Mouse (Mus musculus) forebrain, postnatal 0 days (tissue): ENCODE data around the gene Lmnb2. TPM values are rescaled to one million over a fixed set of nuclear protein-coding genes. Genes with fewer than 3 reads are reported as not detected.

Experiments
- ATAC-seq: fragments of 200-750 bp; cut with Nextera tagmentation; 2 replicates; pipeline ENCODE4 v1.8.0; 2017; ENCODE audit warnings: mild to moderate bottlenecking, moderate library complexity
- DNase-seq: peaks from one replicate; pipeline ENCODE4 v3.0.0-alpha.2; 2015
- H3K27ac ChIP-seq: fragments of 300-500 bp; sonication (generic); 2 replicates; pipeline ENCODE4 v1.5.1; 2014; ENCODE audit warnings: low read depth, mild to moderate bottlenecking, antibody characterized with exemption, low read length, moderate library complexity, mixed read lengths
- H3K27me3 ChIP-seq: fragments of 300-500 bp; sonication (generic); 2 replicates; pipeline ENCODE4 v1.6.1; 2014; ENCODE audit warnings: mild to moderate bottlenecking, low read length, mixed read lengths; ENCODE audit not compliant: insufficient read depth
- H3K36me3 ChIP-seq: fragments of 300-500 bp; sonication (generic); 2 replicates; pipeline ENCODE4 v1.6.1; 2014; ENCODE audit warnings: mild to moderate bottlenecking, moderate library complexity; ENCODE audit not compliant: insufficient read depth
- H3K4me1 ChIP-seq: fragments of 300-500 bp; sonication (generic); 2 replicates; pipeline ENCODE4 v1.6.1; 2014; ENCODE audit warnings: antibody characterized with exemption; ENCODE audit not compliant: insufficient read depth
- H3K4me2 ChIP-seq: fragments of 300-500 bp; sonication (generic); 2 replicates; pipeline ENCODE4 v1.6.1; 2014; ENCODE audit warnings: low read depth, mild to moderate bottlenecking, moderate library complexity
- H3K4me3 ChIP-seq: fragments of 300-500 bp; sonication (generic); 2 replicates; pipeline ENCODE4 v1.5.1; 2014; ENCODE audit warnings: low read depth, low read length, mixed read lengths
- H3K9ac ChIP-seq: fragments of 300-500 bp; sonication (generic); 2 replicates; pipeline ENCODE4 v1.6.1; 2014; ENCODE audit warnings: mild to moderate bottlenecking
- H3K9me3 ChIP-seq: fragments of 300-500 bp; sonication (generic); 2 replicates; pipeline ENCODE4 v1.6.1; 2016; ENCODE audit warnings: low read length
- CTCF ChIP-seq: sonication (generic); IDR thresholded peaks from 2 replicates; pipeline ENCODE4 v1.5.1; 2016; ENCODE audit warnings: antibody characterized with exemption, control low read depth, low read depth
- WGBS: fragments of 180-500 bp; shearing (Covaris S2); extraction: QIAGEN DNeasy Blood & Tissue Kit; methylation state at CpG from one replicate; pipeline ENCODE4 v1.1.7; 2014; 5-methylcytosine and 5-hydroxymethylcytosine counted together
- polyA plus RNA-seq: library from polyadenylated mRNA; unstranded; fragments of >200 nt; fragmentation: Nextera tagmentation; extraction: Ambion mirVana; gene quantifications from 2 replicates; pipeline ENCODE4 v1.2.1, GENCODE M21; 2015
- total RNA-seq: library from RNA; depleted of rRNA; stranded (reverse); fragments of >200 nt; gene quantifications from 2 replicates; pipeline ENCODE4 v1.2.3, GENCODE M21; 2014

The Lmnb2 gene
- total and polyA plus RNA-seq, 2 experiments from 2014 or later = 24.5 to 46.1 TPM

GRCm38 (mm10) chr10:80954415-80954814 is 36.4 kb upstream of the Lmnb2 start:
- Histone ChIP-seq H3K4me2 (no peak overlapping the region), H3K4me3 (no peak overlapping the region), H3K4me1 (no peaks in the 10 kb centered on the region), H3K27me3 (no peaks in the 10 kb centered on the region), H3K9ac (no peak overlapping the region), H3K27ac (no peak overlapping the region), H3K36me3 (no peaks in the 10 kb centered on the region), H3K9me3 (no peaks in the 10 kb centered on the region)
- TF ChIP-seq CTCF = no peak
- 69% methylated on average over 13 of the region's 13 CpGs for WGBS
- DNase-seq (no peak), ATAC-seq (no peak)

DNA sequence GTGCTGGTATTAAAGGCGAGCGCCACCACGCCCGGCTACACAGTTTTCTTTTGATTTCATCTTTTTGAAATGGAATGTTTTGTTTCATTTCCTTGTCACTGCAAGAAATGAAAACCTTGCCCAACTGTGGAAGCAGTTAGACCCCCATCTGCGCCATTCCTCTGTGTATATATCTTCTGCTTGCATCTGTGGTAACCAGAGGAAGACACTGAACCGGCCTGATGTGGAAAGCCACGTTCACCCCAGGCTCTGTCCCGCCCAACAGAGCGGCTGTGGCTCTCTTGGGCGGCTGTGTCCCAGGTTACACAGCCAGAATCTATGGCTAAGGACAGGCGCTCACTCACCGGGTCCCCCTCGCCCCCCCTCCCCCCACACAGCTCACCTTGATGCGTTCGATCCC is 34.4 kb upstream of the Lmnb2 start:
- H3K4me2 ChIP-seq = no peak overlapping the region
- no peak overlapping the region for H3K27ac ChIP-seq
- no peaks in the 10 kb centered on the region for H3K4me1 ChIP-seq
- H3K9ac ChIP-seq = no peak overlapping the region
- no peaks in the 10 kb centered on the region for H3K36me3 ChIP-seq
- WGBS = 79% methylated on average over 15 of the region's 15 CpGs
- DNase-seq (no peak), ATAC-seq (no peak)
- no peaks in the 10 kb centered on the region for H3K27me3 ChIP-seq
- no peak for TF ChIP-seq CTCF
- H3K4me3 ChIP-seq = no peak overlapping the region
- H3K9me3 ChIP-seq = no peaks in the 10 kb centered on the region

DNA sequence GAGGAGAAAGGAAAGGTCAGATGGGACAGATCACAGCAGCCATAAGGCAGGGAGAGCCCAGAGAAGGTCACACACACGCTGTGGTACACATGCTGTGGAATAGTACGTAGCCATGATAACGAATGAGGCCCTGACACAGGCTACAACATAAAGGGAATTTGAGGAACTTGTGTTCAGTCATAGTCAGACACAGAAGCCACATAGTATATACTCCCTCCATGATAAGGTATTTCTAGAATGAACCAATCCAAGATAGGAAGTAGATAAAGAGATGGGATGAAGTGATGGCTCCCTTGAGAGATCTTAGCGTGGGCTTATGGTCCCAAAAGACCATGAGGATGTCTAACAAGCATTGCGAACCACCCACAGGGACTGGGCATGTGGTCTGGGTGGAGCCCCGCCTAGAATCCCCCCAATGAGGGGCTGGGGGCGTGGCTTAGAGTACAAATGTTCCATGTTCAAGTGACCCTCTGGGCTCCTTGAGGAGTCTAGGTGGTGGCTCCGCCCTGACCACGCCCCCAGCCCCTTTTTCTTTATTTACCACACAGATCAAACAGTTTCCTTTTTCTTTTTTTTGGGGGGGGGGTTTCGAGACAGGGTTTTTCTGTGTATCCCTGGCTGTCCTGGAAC is 33.8 kb upstream of the Lmnb2 start:
- no peaks in the 10 kb centered on the region for H3K9me3 ChIP-seq
- no peaks in the 10 kb centered on the region for H3K36me3 ChIP-seq
- 77% methylated on average over 10 of the region's 10 CpGs for WGBS
- ATAC-seq = no peak
- H3K4me2 ChIP-seq = no peak overlapping the region
- no peak overlapping the region for H3K9ac ChIP-seq
- DNase-seq = no peak
- H3K4me1 ChIP-seq = no peaks in the 10 kb centered on the region
- no peak overlapping the region for H3K4me3 ChIP-seq
- no peak for TF ChIP-seq CTCF
- H3K27ac ChIP-seq = no peak overlapping the region
- no peaks in the 10 kb centered on the region for H3K27me3 ChIP-seq

- H3K36me3 ChIP-seq = no peaks in the 10 kb centered on the region
- no peaks in the 10 kb centered on the region for H3K4me1 ChIP-seq
- TF ChIP-seq CTCF = no peak
- H3K9ac ChIP-seq = no peak overlapping the region
- no peaks in the 10 kb centered on the region for H3K27me3 ChIP-seq
- no peaks in the 10 kb centered on the region for H3K9me3 ChIP-seq
- no peak overlapping the region for H3K4me3 ChIP-seq
- H3K27ac ChIP-seq = no peak overlapping the region
- ATAC-seq (no peak), DNase-seq (no peak)
- 31% methylated on average over 5 of the region's 5 CpGs for WGBS
- H3K4me2 ChIP-seq = no peak overlapping the region
Observed at GRCm38 (mm10) chr10:80950314-80950713, 32.3 kb upstream of the Lmnb2 start.

- Histone ChIP-seq H3K4me1 (no peaks in the 10 kb centered on the region), H3K27ac (no peak overlapping the region), H3K9me3 (no peaks in the 10 kb centered on the region), H3K9ac (no peak overlapping the region), H3K27me3 (no peaks in the 10 kb centered on the region), H3K4me2 (no peak overlapping the region), H3K36me3 (no peaks in the 10 kb centered on the region), H3K4me3 (no peak overlapping the region)
- TF ChIP-seq CTCF = no peak
- ATAC-seq (no peak), DNase-seq (no peak)
- WGBS = 73% methylated on average over 3 of the region's 3 CpGs
Observed at GRCm38 (mm10) chr10:80949081-80949480, 31.0 kb upstream of the Lmnb2 start.

- no peaks in the 10 kb centered on the region for H3K9me3 ChIP-seq
- no peak overlapping the region for H3K27ac ChIP-seq
- no peaks in the 10 kb centered on the region for H3K27me3 ChIP-seq
- H3K4me1 ChIP-seq = no peaks in the 10 kb centered on the region
- H3K9ac ChIP-seq = no peak overlapping the region
- no peak for ATAC-seq
- TF ChIP-seq CTCF = no peak
- 23% methylated on average over 6 of the region's 6 CpGs for WGBS
- no peak overlapping the region for H3K4me3 ChIP-seq
- H3K4me2 ChIP-seq = no peak overlapping the region
- H3K36me3 ChIP-seq = no peaks in the 10 kb centered on the region
- no peak for DNase-seq
Observed at GRCm38 (mm10) chr10:80948570-80948969, 30.5 kb upstream of the Lmnb2 start.

- Histone ChIP-seq H3K27me3 (no peaks in the 10 kb centered on the region), H3K27ac (no peak overlapping the region), H3K4me1 (no peaks in the 10 kb centered on the region), H3K9ac (no peak overlapping the region), H3K36me3 (no peaks in the 10 kb centered on the region), H3K4me2 (no peak overlapping the region), H3K4me3 (no peak overlapping the region), H3K9me3 (no peaks in the 10 kb centered on the region)
- WGBS = 35% methylated on average over 2 of the region's 2 CpGs
- TF ChIP-seq CTCF = no peak
- DNase-seq (no peak), ATAC-seq (no peak)
Observed at GRCm38 (mm10) chr10:80947802-80948201, 29.8 kb upstream of the Lmnb2 start.
